Mouse (Mus musculus): ENCODE results near the gene Cacna2d3.

DNA sequence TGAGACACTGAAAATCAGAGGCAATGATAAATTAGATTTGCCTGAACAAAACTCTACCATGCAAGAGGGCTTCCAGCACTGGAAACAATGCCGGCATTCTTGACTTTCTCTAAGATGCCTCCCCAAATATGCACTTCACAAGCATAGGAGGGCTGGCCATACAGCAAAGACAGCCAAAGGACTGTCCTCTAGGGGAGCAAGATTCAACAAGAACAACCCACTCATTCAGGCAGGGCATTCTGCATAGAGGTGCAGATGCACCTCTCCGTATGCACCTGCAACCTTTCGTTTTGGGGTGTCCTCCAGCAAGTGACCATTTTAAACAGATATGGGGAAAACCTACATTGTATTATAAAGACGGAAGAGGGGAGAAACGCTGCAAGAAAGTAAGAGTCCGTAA is 380.1 kb downstream of the Cacna2d3 start:
- TF ChIP-seq CTCF (IDR thresholded peaks at IDR 0.05), result no peak
- no peak for TF ChIP-seq POLR2A (IDR thresholded peaks at IDR 0.05; ENCODE audit: insufficient read depth, low read depth, low read length)
- no peak for TF ChIP-seq EP300 (IDR thresholded peaks at IDR 0.05; ENCODE audit: insufficient read depth, low read depth, low read length)
